Mouse (Mus musculus): Measurements from ENCODE around the gene Dapk1.

DNA sequence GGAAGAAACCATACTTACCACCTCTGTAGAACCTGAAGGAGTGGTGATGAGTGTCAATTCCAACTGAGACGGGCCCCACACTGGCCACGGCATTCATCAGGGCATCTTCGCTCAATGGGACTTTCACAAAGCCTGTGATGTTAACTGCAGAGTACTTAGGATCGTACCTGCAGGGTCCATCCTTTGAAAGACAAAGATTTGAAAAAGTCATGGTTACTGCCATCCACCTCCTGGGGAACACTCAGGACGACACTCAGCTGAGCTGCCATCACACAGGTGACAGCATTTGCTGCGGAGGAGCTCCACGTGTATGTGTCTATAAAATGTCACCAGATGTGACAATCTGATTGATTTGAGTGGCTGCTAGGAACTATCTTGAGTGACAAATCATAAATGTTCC lies 181.6 kb downstream of the Dapk1 start:
- TF ChIP-seq CTCF (IDR thresholded peaks at IDR 0.05; ENCODE audit: low read depth, low read length) (no peak), POLR2A (IDR thresholded peaks at IDR 0.05; ENCODE audit: borderline replicate concordance, low read depth, low read length) (no peak)
